Mouse (Mus musculus) limb, embryonic 15.5 days (tissue): ENCODE measurements at regions not wholly inside any gene's neighbourhood (a gene's known extent, or its start where the extent isn't known, plus 50 kb on each side); places are given as distances from the start of the nearest gene placed in this dataset.

Experiments
- ATAC-seq: fragments of 200-750 bp; cut with Nextera tagmentation; 2 replicates; pipeline ENCODE4 v1.8.0; 2017; ENCODE audit warnings: low read depth, moderate TSS enrichment; ENCODE audit not compliant: insufficient number of reproducible peaks, low FRiP score, low TSS enrichment
- H3K27ac ChIP-seq: fragments of 300-500 bp; sonication (generic); 2 replicates; pipeline ENCODE4 v1.5.1; 2015; ENCODE audit warnings: moderate library complexity, mild to moderate bottlenecking, inconsistent platforms
- H3K27me3 ChIP-seq: fragments of 300-500 bp; sonication (generic); 2 replicates; pipeline ENCODE4 v1.6.1; 2015; ENCODE audit warnings: inconsistent platforms
- H3K36me3 ChIP-seq: fragments of 300-500 bp; sonication (generic); 2 replicates; pipeline ENCODE4 v1.6.1; 2015; ENCODE audit warnings: inconsistent platforms
- H3K4me1 ChIP-seq: fragments of 300-500 bp; sonication (generic); 2 replicates; pipeline ENCODE4 v1.6.1; 2015; ENCODE audit warnings: inconsistent platforms
- H3K4me2 ChIP-seq: fragments of 300-500 bp; sonication (generic); 2 replicates; pipeline ENCODE4 v1.6.1; 2015; ENCODE audit warnings: mild to moderate bottlenecking, inconsistent platforms
- H3K4me3 ChIP-seq: fragments of 300-500 bp; sonication (generic); 2 replicates; pipeline ENCODE4 v1.5.1; 2015; ENCODE audit warnings: mild to moderate bottlenecking, inconsistent platforms
- H3K9ac ChIP-seq: fragments of 300-500 bp; sonication (generic); 2 replicates; pipeline ENCODE4 v1.6.1; 2015; ENCODE audit warnings: inconsistent platforms
- H3K9me3 ChIP-seq: fragments of 300-500 bp; sonication (generic); 2 replicates; pipeline ENCODE4 v1.6.1; 2016; ENCODE audit warnings: inconsistent platforms
- WGBS: fragments of 180-500 bp; shearing (Covaris S2); methylation state at CpG from one replicate; pipeline ENCODE4 v1.1.7; 2015; 5-methylcytosine and 5-hydroxymethylcytosine counted together

DNA sequence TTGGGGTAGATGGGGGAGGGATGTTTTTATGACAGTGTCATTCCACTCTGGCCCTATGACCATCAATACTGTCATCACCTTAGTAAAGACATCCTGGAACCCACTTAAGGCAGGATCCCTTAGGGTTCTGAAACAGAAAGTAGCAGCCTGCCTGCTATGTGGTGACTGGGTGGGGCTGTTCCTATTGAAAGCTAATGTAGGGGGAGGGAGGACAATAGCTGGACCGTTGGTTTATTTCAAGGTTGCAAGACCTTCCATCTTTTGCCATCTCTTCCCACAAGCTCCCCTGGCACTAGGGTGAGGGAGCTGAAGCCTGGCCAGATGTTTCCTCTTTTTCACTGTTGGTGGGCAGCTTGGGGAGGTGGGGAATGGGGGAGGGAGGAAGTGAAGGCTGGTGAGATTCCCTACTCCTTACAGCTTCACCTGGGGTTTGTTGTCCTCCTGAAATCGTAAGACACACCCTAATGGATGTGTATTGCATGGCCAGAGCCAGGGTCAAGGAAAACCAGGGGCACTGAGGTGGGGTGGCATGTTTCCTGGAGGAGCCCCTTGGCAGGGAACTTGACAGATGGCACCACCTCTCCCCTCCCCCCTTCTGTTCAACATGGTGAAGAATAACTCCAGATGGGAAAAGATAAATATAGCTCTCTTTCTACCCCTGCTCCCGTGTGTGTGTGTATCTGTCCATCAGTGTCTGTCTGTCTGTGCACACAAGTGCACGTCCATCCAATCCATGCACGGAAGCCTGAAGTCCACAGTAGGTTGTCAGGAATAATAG is 112.1 kb upstream of the Ccnd2 start:
- Histone ChIP-seq H3K4me2 (no peak overlapping the region), H3K36me3 (no peaks in the 10 kb centered on the region), H3K27ac (no peak overlapping the region), H3K9ac (no peak overlapping the region), H3K27me3 (no peaks in the 10 kb centered on the region), H3K4me1 (peaks cover 10% of the 10 kb centered on the region), H3K4me3 (no peak overlapping the region), H3K9me3 (no peaks in the 10 kb centered on the region)
- 72% methylated on average over 5 of the region's 5 CpGs for WGBS
- no peak for ATAC-seq

DNA sequence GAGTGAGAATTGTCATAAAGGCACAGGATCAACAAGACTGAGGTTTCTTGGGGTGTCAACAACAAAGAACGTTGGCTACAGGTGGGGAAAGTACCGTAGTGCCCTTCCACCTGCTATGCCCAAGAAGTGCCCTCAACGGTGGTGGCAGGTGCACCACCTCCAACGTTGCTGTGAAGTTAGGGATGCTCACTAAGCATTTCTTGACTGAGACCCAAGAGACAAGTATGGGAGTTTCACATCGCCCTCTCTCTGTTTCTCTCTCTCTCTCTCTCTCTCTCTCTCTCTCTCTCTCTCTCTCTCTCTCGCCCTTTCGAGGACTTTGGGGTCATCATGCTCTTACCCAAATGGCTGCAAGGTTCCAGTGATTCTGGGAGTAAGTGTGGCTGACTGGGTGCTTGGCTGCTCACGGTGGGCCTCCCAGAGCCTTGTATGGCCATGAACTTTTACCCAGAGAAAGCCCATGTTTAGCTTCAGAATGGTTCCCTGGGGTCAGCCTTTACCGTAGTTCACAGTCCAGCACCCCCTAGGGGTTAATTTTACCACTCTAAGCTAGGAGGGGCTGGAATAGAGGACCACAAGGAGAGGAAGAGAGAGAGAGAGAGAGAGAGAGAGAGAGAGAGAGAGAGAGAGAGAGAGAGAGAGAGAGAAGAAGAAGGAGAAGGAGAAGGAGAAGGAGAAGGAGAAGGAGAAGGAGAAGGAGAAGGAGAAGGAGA is 113.2 kb upstream of the Ccnd2 start:
- H3K27me3 ChIP-seq, result no peaks in the 10 kb centered on the region
- no peak overlapping the region for H3K27ac ChIP-seq
- H3K9me3 ChIP-seq, result no peaks in the 10 kb centered on the region
- WGBS, result 72% methylated on average over 9 of the region's 9 CpGs
- H3K4me2 ChIP-seq, result no peak overlapping the region
- H3K4me3 ChIP-seq, result no peak overlapping the region
- no peak for ATAC-seq
- H3K4me1 ChIP-seq, result peaks cover 17% of the 10 kb centered on the region
- H3K9ac ChIP-seq, result no peak overlapping the region
- H3K36me3 ChIP-seq, result no peaks in the 10 kb centered on the region

DNA sequence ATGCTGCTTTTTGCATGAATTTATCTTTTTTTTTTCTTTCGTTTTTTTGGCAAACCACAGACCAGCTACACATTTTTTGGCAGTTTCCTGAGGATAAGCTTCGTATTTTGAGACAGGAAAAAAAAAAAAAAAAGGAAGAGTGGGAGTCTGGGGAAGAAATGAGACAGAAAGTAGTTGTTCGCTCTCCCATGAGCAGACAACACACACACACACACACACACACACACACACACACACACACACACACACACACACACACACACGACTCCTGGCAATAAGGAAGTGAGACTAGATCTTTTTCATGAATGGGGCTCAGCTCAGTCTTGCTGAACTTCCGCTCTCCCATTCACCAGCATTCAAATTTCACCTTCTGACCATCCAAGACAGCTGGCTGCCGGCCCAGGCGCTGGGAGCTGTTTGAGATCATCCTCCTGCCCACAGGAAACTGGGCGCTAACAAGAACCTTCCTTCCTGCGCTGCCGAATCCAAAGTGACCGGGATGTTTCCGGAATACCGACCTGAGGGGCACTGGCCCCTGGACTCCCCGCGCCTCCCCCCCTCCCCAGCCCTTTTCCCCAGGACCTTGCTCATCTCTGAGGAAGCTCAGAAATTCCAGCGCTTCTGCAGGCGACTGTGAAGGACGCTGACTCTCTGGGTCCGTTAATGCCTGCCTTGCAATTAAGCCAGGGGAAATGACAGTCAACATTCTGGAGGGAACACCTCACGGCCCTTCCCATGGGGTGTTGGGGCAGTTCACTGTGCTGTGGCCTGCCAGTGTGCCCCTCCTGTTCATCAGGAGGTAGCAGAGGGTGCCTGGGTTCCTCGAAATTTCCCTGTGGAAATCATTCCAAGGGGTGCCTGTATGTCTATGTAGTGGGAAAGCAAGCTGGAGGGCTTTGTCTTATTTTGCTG is 114.2 kb upstream of the Ccnd2 start:
- H3K36me3 ChIP-seq, result no peaks in the 10 kb centered on the region
- peak overlapping the region; percentile 66 for H3K27ac ChIP-seq
- no peaks in the 10 kb centered on the region for H3K27me3 ChIP-seq
- H3K4me3 ChIP-seq, result peak overlapping the region; percentile 31
- no peak; the same call in 1 of the 2 replicates for ATAC-seq
- peaks cover 22% of the 10 kb centered on the region for H3K4me1 ChIP-seq
- 5% methylated on average over 20 of the region's 21 CpGs for WGBS
- peak overlapping the region; percentile 54 for H3K4me2 ChIP-seq
- no peaks in the 10 kb centered on the region for H3K9me3 ChIP-seq
- no peak overlapping the region for H3K9ac ChIP-seq

DNA sequence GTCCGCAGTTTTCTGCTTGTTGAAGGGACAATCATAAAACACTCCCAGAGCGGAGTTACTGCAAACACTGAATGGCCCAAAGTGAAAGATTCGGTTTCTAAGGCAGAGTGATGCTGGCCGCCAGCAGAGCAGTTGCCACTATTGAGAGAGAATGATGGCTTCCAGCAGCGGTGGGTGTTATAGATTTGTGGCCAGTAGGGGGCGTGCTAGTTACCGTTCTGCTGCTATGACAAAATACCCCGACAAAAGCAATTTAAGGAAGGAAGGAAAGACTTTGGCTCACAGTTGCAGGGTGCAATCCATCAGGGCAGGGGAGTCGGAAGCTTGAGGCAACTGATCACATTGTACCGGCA is 114.8 kb upstream of the Ccnd2 start:
- Histone ChIP-seq H3K27ac (no peak overlapping the region), H3K4me1 (peaks cover 22% of the 10 kb centered on the region), H3K27me3 (no peaks in the 10 kb centered on the region), H3K9ac (no peak overlapping the region), H3K4me3 (peak overlapping the region; percentile 31; the same call in 1 of the 2 replicates), H3K4me2 (peak overlapping the region; percentile 54; the same call in 1 of the 2 replicates), H3K9me3 (no peaks in the 10 kb centered on the region), H3K36me3 (no peaks in the 10 kb centered on the region)
- ATAC-seq, result no peak
- 43% methylated on average over 10 of the region's 10 CpGs for WGBS

DNA sequence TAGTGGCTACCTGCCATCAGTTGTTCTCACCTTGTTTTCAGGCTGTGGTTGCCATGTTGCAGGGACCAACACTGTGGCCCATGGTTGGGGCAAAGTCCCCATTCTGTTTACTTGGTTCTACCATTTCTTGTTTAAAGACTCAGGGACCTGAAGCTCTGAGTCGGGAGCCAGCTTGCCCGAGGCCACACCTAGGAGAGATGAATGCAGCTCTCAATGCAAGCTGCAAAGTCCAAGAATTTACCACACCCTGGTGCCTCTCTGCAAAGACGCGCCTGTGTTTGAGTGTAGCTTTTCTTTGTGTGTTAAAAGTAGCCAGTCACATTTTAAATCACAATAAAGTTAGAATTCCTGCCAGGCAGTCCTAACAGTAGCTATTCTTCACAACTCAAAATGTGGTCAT is 117.0 kb upstream of the Ccnd2 start:
- Histone ChIP-seq H3K27me3 (no peaks in the 10 kb centered on the region), H3K4me1 (peaks cover 22% of the 10 kb centered on the region), H3K36me3 (no peaks in the 10 kb centered on the region), H3K27ac (no peak overlapping the region), H3K9me3 (no peaks in the 10 kb centered on the region), H3K4me2 (no peak overlapping the region), H3K4me3 (no peak overlapping the region), H3K9ac (no peak overlapping the region)
- no peak for ATAC-seq
- 44% methylated on average over 4 of the region's 4 CpGs for WGBS

DNA sequence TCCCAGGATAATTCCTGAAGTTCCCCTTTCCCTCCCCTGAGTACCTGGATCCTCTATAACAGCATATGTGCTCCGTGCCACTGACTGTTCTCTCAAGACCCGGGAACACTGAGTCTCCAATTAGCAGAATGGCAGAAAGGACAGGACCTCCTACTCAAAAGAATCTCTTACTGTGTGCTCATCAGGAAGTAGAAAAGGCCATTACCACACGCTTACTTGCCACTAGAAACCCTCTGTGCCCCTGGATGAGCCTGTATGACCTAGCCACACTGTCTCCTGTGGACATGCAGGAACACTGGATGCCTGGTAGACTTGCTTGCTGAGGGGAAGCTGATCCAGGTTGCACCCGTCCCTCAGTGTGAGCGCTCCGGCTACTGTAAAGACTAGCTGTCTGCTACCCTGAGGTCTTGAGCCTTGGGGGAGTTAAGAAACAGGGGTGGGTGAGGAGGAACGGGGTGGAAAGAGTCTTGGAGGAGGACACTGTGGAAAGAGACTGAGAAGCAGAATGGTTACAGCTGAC is 117.6 kb upstream of the Ccnd2 start:
- Histone ChIP-seq H3K4me1 (peaks cover 22% of the 10 kb centered on the region), H3K9me3 (no peaks in the 10 kb centered on the region), H3K27ac (no peak overlapping the region), H3K4me2 (no peak overlapping the region), H3K4me3 (no peak overlapping the region), H3K36me3 (no peaks in the 10 kb centered on the region), H3K27me3 (no peaks in the 10 kb centered on the region), H3K9ac (no peak overlapping the region)
- 66% methylated on average over 7 of the region's 7 CpGs for WGBS
- no peak for ATAC-seq

DNA sequence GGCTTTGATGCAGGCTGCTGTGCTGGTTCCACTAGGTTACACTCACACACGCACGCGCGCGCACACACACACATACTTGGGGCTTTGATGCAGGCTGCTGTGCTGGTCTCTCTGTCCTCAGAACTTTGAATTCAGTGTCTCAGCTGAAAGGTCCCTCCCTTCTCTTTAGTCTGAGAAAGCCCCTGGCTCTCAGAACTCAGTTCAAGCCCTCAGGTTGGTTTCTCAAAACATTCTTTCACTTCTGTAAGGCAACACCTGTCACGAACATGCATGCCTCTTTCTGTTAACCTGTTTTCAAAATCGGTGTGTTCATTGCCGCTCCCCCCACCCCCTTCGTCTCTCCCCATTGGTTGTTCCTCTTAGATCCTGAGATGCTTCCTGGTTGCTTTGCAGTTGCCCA is 118.8 kb upstream of the Ccnd2 start:
- Histone ChIP-seq H3K27me3 (no peaks in the 10 kb centered on the region), H3K9me3 (no peaks in the 10 kb centered on the region), H3K27ac (no peak overlapping the region), H3K4me3 (no peak overlapping the region), H3K36me3 (no peaks in the 10 kb centered on the region), H3K9ac (no peak overlapping the region), H3K4me1 (peaks cover 22% of the 10 kb centered on the region), H3K4me2 (no peak overlapping the region)
- ATAC-seq, result no peak
- 71% methylated on average over 9 of the region's 9 CpGs for WGBS

DNA sequence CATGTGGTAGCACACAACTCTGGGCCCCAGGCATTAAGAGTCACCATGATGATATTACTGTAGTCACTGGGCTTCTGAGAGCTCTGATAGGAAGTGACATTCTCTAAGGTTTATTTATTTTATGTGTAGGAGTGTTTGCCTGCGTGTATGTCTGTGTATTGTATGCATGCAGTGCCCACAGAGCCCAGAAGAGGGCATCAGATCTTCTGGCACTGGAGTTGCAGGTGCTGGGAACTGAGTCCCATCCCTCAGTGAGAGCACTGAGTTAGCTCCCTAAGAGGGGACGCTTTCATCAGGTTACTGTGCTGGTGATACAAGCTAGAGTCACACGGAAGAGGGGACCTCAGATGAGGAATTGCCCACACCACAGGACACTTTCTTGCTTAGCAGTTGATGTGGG is 119.4 kb upstream of the Ccnd2 start:
- H3K27me3 ChIP-seq, result no peaks in the 10 kb centered on the region
- 100% methylated on average over 3 of the region's 3 CpGs for WGBS
- H3K9me3 ChIP-seq, result no peaks in the 10 kb centered on the region

DNA sequence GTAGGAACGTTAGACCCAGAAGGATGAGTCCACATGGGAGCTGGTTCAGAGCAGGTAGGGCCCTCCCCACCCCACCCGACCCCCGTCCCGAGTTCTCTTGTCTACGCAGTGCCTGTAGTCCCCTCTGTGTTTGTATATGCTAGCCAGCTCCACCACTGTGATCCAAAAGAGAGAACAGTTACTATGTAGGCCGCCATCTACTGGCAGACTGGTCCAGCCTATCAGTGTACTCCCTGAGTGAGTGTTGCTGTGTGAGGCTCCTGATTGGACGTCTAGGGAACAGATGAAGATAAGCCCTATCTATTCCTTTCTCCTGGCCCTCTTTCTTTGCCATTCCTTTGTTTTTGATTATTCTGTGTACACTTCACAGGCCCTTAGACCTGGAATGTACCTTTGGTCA is 120.6 kb upstream of the Ccnd2 start:
- no peak for ATAC-seq
- H3K27ac ChIP-seq, result no peak overlapping the region
- WGBS, result 68% methylated on average over 7 of the region's 7 CpGs

More for the DNA sequence above, 119.4 kb upstream of the Ccnd2 start:
- H3K27ac ChIP-seq, result no peak overlapping the region
- no peaks in the 10 kb centered on the region for H3K36me3 ChIP-seq
- H3K4me2 ChIP-seq, result no peak overlapping the region
- peaks cover 18% of the 10 kb centered on the region for H3K4me1 ChIP-seq
- ATAC-seq, result no peak
- H3K9ac ChIP-seq, result no peak overlapping the region
- no peak overlapping the region for H3K4me3 ChIP-seq

DNA sequence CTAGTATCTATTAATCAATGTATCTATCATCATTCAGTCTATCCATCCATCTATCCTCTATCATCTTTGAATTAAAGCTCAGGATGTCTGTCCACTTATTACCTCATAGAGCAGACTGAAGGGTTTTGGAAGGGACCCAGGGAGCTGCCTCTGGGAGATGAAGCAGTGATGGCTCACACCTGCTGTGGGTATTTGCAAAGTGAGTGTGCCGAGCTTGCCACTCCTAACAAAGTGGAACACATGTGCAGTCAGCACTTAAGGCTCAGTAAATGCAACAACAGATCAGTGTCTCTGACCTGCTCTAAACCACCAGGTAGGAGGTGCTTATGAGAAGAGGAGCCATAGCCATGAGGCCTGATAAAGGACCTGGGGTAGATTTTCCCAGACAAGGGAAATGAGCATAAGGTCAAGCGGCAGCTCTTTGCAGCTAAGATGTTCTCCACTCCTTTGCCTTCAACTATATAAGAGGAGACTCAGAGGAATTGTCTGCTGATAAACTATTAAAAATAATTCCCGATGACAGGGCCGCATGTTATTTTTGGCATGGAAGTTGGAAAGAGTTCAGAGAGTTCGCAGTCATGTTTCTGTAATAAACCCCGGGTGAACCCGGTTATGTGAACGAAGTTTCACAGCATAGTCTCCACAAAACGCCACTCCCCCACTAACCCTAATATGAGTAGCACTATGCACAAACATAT is 122.9 kb upstream of the Ccnd2 start:
- Histone ChIP-seq H3K4me3 (no peak overlapping the region), H3K27ac (no peak overlapping the region), H3K9ac (no peak overlapping the region), H3K4me1 (peaks cover 7% of the 10 kb centered on the region; the same call in 1 of the 2 replicates), H3K36me3 (no peaks in the 10 kb centered on the region), H3K27me3 (no peaks in the 10 kb centered on the region), H3K4me2 (no peak overlapping the region), H3K9me3 (no peaks in the 10 kb centered on the region)
- ATAC-seq, result no peak
- WGBS, result 81% methylated on average over 9 of the region's 9 CpGs

More for the DNA sequence above, 120.6 kb upstream of the Ccnd2 start:
- no peak overlapping the region for H3K4me3 ChIP-seq
- H3K4me1 ChIP-seq, result peaks cover 16% of the 10 kb centered on the region
- H3K4me2 ChIP-seq, result no peak overlapping the region
- no peak overlapping the region for H3K9ac ChIP-seq
- H3K9me3 ChIP-seq, result no peaks in the 10 kb centered on the region
- no peaks in the 10 kb centered on the region for H3K27me3 ChIP-seq
- no peaks in the 10 kb centered on the region for H3K36me3 ChIP-seq

DNA sequence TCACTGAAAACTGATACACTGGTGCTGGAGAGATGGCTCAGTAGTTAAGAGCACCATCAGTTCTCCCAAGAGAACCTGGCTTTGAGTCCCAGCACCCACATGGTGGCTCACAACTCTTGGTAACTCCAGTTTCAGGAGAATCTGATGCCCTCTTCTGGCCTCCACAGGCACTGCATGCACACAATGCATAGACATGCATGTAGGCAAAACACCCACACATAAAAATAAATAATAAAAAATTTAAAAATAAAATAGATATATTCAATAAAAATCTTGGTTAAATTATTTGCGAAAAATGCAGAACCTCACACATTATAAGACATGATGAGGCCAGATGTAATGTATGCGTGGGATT is 123.4 kb upstream of the Ccnd2 start:
- H3K4me2 ChIP-seq, result no peak overlapping the region
- H3K27me3 ChIP-seq, result no peaks in the 10 kb centered on the region
- no peaks in the 10 kb centered on the region for H3K9me3 ChIP-seq
- no peak overlapping the region for H3K27ac ChIP-seq
- 90% methylated on average over 2 of the region's 2 CpGs for WGBS
- H3K4me3 ChIP-seq, result no peak overlapping the region
- ATAC-seq, result no peak
- H3K36me3 ChIP-seq, result no peaks in the 10 kb centered on the region
- H3K4me1 ChIP-seq, result peaks cover 3% of the 10 kb centered on the region; the same call in 1 of the 2 replicates
- H3K9ac ChIP-seq, result no peak overlapping the region
